Mouse (Mus musculus) frontal cortex, postnatal 10 days (tissue): Measurements from ENCODE around the gene Olfr711.
"Not testable (repeated sequence)": the region's sequence is repeated elsewhere in the genome, so short reads cannot be mapped to it uniquely, and the experiment has no call there.

Experiments
- DNase-seq, 2 experiments: peaks; one replicate each; pipeline ENCODE4 v3.0.0; 2022; ENCODE audit warnings: low spot score in 2 of 2, mixed read lengths in 1 of 2

Olfr711 gene

DNA sequence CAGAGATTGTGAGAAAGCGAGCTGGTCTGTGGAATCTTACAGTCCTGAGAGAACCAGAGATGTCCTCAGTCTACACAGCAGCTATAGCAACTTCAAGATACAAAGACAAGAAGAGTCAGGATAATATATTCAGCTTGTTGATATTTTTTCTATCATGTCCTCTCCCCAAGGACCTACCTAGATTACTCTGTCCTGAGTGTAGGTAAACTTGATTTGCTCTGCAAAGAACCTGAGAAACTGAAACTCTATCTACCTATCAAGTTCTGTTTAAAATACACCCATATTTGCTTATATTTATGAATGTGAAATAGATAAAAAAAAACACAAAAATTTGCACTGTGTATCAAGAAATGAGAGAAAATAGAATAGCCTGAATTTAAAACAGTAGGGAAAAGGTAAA lies at the start of gene Olfr711:
TSS of gene Olfr711 (minus strand) at position 101 of the 400 bp plus-strand sequence.
- DNase-seq, result no peak

- no peak for DNase-seq
These were observed 30.7 kb upstream of the Olfr711 start, which contains the start of gene Olfr2 for GRCm38 (mm10) chr7:107005972-107006371. TSS of gene Olfr2 (minus strand) at chr7:107006072.

- no peak for DNase-seq
These were observed 28.9 kb upstream of the Olfr711 start for GRCm38 (mm10) chr7:107004169-107004568.

DNA sequence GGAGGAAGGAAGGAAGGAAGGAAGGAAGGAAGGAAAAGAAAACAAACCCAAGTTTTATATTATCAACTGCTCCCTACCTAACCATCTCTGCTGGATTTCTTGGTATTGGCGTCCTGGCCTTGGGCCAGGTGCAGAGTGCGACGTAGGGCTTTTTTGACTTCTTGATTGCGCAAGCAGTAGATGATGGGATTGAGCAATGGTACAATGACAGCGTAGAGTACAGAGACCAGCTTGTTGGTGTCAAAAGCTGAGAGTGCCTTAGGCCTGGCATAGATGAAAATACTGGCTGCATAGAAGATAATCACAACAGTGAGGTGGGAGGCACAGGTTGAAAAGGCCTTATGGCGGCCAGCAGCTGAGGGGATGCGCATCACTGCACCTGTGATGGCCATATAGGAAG lies 25.5 kb upstream of the Olfr711 start:
- DNase-seq, result no peak

DNA sequence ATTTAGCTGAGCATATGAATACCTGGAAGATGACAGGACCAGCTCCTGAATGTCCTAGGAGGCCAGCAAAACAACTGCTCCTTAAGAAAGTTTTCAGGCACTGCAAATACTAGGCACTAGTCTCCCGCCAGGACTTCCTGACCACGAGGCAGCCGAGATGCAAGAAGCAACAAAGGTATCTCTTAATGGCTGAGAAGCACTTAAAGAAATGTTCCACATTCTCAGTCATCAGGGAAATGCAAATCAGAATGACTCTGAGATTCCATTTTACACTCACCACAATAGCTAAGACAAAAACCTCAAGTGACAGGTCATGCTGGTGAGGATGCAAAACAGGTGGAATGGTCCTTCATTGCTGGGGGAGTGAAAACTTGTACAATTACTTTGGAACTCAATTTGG lies 10.0 kb upstream of the Olfr711 start:
- no peak for DNase-seq

GRCm38 (mm10) chr7:106967503-106967902 lies 7.8 kb downstream of the Olfr711 start:
- DNase-seq, result not testable (repeated sequence)

- no peak for DNase-seq
These were observed 11.4 kb downstream of the Olfr711 start, which contains the start of gene Olfr6 for GRCm38 (mm10) chr7:106963837-106964236. TSS of gene Olfr6 (minus strand) at chr7:106963937.

- no peak for DNase-seq
These were observed 27.0 kb downstream of the Olfr711 start, which contains the start of gene Olfr710 for GRCm38 (mm10) chr7:106948212-106948611. TSS of gene Olfr710 (minus strand) at chr7:106948312.

- no peak for DNase-seq
These were observed 43.1 kb downstream of the Olfr711 start, which contains the start of gene Olfr709-ps1 for GRCm38 (mm10) chr7:106932119-106932518. TSS of gene Olfr709-ps1 (minus strand) at chr7:106932219.

- DNase-seq, result not testable (repeated sequence)
These were observed 54.3 kb downstream of the Olfr711 start for GRCm38 (mm10) chr7:106920961-106921360.
